Mouse (Mus musculus) heart, adult 2 months (tissue): ENCODE results near the gene Olfm1.

ENCODE experiments used
- EP300 ChIP-seq: fragments of 200-500 bp; IDR thresholded peaks from 2 replicates; pipeline ENCODE4 v1.6.1; 2011; ENCODE audit warnings: low read depth, low read length, control low read depth; ENCODE audit not compliant: insufficient read depth
- POLR2A ChIP-seq: fragments of 200-500 bp; IDR thresholded peaks from 2 replicates; pipeline ENCODE4 v1.6.1; 2011; ENCODE audit warnings: mild to moderate bottlenecking, low read depth, low read length, control low read depth; ENCODE audit not compliant: insufficient read depth

DNA sequence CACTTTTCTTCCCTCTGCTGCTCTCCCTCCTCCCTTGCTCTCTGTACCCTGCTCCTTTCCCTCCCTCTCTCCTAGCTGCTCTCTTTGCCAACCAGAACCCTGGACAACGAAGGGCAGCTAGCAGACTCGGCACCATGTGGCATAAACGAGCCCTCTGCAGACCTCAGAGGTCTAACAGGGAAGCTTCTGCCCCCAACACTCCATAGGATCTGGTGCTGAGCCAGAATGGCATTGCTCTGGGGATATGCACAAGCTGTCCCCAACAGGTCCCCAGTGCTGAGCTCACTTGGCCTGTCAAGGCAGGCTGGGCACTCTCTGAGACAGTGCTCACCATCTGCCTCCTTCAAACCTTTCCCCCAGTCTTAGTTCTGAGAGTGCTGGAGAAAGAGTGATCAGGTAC, 68.6 kb downstream of the Olfm1 start:
- no peak for TF ChIP-seq EP300
- no peak for TF ChIP-seq POLR2A
